Mouse (Mus musculus): ENCODE results near the gene Akap11.
"Not testable (repeated sequence)": the region's sequence is repeated elsewhere in the genome, so short reads cannot be mapped to it uniquely, and the experiment has no call there.

Gene Akap11

DNA sequence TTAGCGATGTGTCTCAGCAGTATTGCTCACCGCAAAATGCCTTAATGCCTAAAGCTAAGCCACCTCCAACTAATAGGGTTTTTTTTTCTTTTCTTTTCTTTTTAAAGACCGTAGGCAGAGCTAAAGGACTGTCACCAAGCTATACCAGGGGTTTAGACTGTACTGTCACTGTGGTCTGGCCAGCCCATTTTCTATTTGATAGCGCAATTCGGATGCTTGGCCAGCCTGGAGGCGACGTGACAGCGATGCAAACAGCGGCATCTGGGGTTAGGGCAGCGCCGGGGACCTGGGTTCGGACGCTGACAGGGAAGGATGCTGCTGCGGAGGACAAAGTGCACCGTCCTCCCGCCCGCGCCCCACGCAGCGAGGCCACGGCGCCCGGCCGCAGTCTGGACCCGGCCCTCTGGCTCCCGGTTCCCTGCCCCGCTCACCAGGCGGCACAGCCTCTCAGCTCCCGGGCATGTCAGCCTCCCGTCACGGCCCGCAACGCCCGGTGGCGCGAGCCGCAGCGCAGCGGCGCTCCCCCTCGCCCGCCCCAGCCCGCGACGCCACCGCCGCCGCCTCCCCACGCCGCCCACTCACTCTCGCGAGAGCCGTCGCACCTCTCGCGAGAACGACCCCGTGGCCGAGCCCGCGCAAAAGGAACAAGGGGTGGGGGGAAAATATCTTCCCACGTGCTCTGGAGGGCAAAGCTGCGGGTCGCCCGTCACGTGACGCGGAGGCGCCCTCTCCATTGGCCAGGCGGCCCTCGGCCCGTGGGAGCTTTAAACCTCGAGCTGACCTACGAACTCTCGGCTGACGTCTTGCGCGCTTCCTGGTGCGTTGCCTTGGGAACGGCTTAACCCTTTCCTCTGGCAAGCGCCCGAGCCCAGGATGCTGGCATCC, at the start of gene Akap11:
Akap11 (minus strand) TSS at position 528 of the 885 bp plus-strand sequence.
- peak; percentile 96 to 99 for DNase-seq

DNA sequence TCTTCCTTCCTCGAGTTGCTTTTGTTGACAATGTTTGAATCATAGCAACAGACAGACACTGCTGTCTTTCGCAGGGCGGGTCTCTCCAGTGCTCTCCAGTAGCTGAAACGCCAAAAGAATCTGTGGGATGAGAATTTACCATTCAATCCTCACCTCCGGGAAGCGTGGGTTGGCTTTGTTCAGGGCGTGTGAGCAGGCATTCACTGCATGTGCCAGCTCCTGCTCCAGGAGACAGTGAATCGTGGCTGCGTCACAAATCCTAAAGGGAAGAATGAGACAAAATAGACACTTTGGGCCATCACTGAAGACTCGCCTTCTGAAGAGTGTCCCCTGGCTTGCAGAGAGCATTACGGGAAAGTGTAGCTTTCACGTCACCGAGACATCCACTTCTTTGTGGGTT, 47.6 kb upstream of the Akap11 start:
- DNase-seq, result no peak

DNA sequence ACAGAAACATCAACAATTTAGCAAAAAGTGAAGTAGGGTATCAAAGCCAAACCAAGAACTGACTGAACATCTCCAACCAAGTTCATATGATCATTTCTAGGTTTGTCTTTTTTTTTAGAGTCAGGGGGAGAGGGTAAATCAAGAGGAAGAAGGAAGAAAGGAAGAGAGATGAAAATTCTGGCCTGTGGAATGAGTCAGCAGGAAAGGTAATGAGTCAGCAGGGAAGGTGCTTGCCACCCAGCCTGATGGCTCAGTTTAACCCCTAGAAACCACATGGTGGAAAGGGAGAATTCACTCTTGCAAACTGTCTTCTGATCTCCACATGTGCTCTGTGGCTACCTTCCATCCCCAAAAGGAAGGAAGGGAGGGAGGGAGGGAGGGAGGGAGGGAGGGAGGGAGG, 46.6 kb upstream of the Akap11 start:
- DNase-seq, result no peak

DNA sequence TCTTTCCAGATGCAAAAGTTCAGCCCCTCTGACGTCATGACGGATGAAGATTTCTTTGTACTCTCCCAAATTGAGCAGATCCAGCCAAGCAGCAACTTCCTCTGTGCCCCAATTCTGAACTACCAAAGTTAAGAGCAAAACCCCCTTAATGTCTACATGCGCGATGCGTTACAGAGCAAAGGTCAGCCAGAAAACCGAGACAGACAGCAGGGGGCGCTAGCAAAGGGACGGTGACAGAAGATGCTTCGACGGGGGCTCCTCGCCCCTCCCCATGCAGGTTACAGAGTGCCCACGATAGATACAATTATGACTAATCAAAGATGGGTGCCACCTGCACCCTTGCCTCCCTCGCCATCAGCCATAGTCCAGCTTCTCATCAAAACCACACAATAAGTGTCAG, 39.3 kb upstream of the Akap11 start:
- DNase-seq, result peak in 1 of 2 experiments; percentile 7

DNA sequence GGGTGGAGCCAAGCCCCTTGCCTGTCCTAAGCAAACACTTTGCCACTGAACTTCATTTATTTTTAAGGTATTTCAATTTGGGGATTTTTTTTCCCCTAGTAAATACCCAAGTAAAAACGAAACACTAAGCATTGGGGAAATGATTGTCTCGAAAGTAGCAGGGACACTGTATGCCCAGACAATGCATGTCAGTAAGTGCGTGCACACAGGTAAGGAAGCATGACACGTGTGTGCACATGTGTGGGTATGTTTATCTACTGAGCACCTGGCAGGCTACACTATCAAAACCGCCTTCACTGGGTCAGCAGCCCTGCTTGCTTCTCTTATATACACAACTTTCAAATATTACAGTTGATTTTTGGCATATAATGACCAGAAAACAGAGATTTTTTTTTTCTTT, 31.8 kb upstream of the Akap11 start:
- no peak for DNase-seq

DNA sequence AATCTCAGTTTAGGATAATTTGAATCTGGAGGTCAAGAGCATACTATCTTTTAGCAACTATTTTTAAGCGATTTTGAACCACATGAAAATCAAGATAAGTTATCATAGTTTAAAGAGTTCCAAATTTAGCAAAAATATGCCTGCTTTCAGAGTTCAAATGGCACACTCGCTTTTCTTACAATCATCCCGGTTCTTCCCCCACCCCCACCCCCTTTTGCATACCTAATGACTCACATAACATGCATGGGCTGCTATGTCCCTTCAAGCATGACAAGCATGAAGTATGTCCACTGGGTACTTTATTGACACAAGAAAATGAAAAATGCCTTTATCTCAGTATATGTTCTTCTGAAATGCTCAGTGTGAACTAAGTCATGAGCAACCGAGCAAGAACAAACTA, 29.8 kb upstream of the Akap11 start:
- no peak for DNase-seq

DNA sequence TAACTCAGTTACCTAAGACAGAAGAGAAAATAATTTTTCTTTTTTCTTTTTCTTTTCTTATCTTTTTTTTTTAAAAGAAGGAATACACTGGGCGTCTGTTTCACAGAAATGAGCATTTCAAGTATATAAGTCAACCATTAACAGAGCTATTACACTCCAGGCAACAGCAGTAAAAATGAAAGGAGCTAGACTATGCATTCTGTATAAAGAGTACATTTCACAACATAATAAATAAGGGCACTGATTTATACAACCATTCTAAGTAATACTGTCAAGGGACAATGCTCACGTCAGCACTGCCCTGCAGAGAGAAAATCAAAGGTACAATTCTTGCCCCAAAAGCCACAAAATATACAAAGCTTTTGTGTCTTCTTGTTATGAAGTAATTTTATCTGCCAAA, 27.7 kb upstream of the Akap11 start:
- no peak for DNase-seq

DNA sequence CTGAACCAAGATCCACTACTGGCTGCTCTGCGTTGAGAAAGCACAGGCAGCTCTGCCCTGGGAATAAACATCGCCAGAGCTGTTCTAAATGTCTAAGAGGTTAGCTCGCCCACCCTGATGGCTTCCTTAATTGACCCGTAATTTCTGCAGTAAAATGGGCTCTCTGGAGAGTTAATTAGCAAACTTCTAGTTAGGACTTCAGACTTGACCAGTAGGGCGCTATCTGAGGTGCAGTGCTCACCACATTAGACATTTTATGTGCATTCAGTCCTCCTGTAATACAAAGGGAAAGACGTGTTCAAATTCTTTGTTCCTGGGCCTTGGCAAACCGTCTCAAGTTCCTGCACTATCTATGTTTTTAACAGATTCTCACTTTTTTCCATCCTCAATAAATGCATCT, 26.6 kb upstream of the Akap11 start:
- no peak for DNase-seq

DNA sequence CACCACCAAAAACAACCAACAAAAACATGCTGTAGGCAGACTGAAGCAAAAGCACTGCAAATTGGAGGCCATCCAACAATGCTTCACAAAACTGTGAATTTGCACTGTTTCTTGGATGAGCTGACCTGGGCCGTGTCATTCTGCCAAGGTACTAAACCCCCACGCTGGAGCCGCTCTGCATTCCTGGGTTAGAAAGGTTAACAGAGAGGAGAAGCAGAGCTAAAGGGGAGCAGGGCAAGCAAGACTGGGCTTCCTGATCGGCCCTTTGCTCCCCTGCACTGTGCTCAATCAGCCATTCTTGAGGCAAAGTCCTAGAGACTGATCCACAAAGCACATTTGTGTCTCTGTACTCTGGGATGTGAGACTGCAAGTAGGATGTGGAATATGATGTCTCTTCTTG, 25.5 kb upstream of the Akap11 start:
- peak; percentile 74 to 86 for DNase-seq

DNA sequence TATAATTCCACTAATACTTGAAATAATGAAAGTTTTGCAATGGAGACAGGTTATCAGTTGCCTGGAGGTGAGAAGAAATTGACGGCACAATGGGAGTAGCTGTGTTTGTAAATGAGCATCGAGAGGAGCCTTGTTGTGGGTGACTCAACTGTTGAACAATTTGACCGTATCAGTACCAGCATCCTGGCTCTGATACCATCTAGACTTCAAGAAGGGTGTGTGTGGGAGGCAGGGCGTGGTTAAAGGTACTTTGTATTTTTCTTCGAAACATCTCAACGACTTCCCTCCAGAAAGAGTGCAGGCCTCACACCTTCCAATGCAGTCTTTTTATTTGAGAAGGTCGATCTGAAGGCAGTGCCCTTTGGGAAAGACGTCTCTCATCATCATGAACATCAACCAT, 22.4 kb upstream of the Akap11 start:
- no peak for DNase-seq

DNA sequence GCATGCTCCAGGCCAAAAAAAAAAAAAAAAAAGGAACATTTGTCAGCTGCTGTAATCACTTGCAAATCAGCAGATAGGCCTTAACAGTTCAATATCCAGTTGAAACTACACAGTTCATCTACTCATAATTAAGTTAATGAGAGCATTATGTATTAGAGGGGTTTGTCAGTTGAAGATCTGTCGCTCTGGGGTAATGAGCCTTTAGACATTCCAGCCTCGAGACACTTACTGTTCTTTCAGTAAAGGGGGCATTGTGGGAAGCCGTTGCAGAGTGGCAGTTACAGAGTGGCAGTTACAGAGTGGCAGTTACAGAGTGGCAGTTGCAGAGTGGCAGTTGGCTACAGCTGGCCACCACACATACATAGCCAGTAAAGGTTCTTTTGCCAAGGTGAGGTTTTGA, 18.2 kb upstream of the Akap11 start:
- not testable (repeated sequence) for DNase-seq

DNA sequence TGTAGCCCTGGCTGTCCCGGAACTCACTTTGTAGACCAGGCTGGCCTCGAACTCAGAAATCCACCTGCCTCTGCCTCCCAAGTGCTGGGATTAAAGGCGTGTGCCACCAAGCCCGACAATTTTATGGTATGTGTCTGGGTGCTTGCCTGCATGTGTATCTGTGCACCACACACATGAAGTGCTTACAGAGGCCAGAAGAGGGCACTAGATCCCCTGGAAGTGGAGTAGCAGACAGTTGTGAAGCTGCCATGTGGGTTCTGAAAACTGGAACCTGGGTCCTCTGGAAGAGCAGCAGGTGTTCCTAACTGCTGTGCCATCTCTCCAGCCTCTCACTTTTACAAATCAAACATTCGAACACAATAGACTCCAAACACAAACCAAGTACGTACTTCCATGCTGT, 17.1 kb upstream of the Akap11 start:
- DNase-seq, result peak in 1 of 2 experiments; percentile 22

DNA sequence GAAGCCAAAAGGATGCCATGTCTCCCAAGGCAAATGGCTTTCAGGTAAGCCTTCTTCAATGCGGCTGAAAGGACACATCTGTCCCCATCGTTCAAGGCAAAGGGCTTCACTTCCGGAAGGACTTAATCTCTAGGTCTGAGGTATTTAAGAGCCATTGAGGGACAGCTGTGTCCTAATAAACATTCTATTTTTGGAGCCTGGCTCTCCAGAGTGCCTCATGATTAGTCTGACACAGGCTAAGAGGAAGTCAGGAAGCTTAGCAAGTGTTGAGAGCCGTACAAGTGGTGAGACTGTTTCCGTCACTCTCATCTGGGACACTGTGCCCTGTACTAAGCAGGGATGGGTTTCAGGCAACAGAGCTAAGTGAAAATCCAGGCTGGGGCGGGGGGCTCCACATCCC, 12.2 kb upstream of the Akap11 start:
- DNase-seq, result no peak

DNA sequence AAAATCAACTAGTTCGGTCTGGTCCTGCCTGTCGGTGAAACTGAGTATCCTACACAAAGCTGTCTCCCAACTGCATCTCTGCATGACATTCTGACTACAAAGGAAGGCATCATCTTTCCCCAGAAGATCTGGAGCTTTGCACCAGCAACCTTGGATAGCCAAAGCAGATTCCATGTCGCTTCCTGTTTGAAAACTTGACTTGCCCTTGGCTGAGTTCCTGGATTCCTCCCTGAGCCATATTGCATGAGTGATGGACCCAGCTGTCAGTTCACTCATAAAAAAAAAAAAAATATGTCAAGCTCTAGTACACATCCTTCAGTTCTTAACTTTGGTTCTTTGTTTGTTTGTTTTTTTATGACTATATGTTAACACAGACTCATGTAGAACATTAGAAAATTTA, 4.7 kb upstream of the Akap11 start:
- DNase-seq, result peak in 1 of 2 experiments; percentile 38

DNA sequence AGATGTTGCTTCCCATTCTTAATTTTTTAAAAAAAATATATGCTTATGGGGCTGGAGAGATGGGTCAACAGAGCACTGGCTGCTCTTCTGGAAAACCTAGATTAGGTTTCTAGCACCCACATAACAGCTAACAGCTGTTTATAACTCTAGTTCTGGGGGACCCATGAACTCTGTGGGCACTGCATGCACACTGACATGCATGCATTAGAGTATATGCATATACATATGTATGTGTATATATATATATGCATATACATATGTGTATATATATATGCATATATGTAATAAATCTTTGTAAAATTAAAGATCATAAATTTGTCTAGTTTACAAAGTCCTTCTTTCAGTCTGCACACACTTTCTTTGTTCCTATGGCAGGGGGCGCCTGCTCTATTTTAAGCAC, 3.2 kb upstream of the Akap11 start:
- no peak for DNase-seq

DNA sequence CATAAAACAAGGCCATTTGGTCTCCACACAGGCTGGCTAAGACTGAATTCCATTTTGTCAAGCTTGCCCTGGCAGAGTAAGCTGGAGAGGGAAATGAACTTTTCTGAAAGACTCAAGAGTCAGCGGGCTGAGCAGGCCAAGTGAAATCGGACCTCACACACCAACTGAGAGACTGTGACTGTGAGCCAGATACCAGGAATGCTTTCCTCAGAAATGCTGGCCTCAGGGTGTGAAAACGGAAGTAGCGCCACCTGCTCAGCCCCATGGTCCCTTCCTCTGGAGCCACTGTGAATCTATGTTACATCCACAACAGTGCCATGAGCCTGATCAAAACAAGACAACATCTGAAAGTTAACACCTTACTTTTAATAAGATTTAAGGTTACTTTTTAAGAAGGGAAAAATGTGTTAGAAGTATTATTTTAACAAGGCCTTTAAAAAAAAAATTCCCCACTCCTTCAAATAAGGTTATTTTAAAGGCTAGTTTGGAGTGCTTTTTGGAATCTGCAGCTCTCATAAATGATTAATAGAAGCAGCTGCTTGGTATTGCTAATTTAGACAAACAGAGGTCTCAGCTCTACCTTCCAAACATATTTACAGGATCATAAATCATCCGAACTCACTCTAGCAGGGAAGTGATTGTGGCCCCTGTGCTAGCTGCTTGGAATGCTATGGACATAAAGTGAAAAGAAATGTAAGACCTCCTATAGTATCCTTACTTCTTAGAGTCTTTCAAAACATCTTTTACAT, 2.1 kb upstream of the Akap11 start:
- DNase-seq, result peak; percentile 60 to 77

DNA sequence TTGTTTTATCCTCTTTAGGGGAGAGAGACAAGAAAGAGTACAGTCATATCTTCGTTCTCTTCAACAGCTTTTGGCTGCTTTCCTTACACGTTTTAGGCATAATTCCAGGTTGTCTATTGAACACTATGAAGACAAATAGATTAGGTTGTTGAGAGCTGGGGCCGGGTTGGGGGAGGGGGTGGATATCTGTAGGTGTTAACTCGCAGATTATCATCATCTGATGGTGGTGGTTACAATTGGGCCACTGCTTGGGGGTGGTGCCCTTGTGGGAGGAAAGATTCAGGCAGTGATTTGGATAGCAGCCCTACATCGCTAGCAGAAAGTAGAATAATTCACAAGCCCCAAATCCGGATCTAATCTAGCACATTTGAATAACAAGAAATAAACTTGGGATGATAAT, 943 bp upstream of the Akap11 start:
- DNase-seq, result peak; percentile 11 to 42

DNA sequence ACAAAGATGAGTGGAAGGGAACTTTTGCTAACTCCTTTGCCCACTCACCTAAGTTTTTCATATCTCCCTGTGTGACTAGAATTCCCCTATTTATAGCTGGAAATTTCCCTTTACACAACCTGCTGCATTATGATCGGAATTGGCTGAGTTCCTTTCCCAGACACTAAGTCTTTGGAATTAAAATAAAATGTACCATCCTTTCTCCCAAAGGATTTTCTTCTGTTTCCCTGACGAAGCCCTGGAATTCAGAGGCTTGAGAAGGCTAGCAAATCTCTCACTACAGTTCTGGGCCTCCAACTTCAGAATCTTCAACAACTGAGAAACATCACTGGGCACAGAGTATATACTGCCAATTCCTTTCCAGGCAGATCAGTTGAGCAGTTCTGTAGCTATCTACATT, 1.2 kb downstream of the Akap11 start:
- DNase-seq, result no peak

DNA sequence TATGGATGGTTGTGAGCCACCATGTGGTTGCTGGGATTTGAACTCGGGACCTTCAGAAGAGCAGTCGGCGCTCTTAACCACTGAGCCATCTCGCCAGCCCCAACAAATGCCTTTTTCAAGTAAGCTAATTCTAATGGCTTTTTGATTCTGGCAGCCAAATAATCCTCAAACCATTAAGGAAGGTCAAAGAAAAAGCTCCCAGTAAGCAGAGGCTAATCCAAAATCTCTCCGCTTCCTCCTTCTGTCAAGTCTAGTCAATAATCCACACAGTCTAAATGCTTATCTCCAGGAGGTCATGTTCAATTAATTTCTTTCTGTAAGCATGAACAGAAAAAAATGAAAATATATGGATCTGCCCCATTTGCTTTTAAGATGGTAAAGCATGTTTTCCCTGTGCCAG, 2.0 kb downstream of the Akap11 start:
- no peak for DNase-seq

DNA sequence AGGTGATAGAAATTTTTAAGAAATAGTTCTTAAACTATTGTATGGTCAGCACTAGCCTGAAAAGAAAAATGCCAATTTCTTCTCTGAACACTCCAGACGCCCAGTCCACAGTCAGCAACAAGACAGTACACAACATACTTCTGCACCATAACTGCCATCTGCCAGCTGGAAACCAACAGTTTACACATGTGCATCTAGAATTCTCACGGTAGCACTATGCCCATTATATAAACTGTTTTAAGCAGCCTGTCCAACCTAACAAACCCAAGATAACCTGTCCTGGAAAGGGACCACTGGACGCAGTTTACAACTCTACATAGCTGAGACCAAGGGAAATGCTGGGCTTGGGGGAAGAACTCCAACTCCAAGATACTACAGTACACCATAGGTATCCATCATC, 2.9 kb downstream of the Akap11 start:
- DNase-seq, result no peak

DNA sequence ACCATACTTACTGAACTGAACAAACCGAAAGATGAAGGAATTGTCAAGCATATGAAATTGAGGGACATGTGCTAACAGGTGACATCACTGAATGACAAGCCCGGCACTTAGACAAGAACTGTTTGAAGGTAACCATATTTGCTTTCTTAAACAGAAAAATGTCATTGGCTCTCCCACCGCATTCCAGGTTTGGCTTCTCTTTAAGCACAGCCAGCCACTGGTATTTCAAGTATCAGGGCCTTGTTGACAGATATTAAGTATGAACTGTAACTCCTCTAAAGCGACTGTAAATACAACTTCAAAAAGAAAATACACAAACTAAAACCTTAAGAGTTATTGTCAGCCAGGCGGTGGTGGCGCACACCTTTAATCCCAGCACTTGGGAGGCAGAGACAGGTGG, 4.3 kb downstream of the Akap11 start:
- no peak for DNase-seq

DNA sequence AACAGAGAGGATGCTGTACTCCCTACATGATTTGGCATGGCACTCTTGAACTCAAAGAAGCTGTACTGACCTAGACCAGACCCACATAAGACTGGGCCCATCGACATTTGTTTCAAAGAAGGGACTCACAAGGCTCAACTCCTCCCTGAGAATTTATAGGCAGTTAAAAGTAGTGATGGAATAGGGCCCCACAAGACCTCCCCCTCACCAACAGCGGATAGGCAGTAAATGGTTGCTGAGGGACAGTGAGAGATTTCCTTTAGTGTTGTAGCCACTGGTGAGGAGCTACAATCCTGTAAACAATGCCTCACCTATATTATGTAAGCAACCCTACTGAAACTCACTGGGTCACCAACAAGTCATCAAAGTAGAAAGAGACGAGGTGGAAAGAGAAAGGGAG, 6.4 kb downstream of the Akap11 start:
- DNase-seq, result no peak

DNA sequence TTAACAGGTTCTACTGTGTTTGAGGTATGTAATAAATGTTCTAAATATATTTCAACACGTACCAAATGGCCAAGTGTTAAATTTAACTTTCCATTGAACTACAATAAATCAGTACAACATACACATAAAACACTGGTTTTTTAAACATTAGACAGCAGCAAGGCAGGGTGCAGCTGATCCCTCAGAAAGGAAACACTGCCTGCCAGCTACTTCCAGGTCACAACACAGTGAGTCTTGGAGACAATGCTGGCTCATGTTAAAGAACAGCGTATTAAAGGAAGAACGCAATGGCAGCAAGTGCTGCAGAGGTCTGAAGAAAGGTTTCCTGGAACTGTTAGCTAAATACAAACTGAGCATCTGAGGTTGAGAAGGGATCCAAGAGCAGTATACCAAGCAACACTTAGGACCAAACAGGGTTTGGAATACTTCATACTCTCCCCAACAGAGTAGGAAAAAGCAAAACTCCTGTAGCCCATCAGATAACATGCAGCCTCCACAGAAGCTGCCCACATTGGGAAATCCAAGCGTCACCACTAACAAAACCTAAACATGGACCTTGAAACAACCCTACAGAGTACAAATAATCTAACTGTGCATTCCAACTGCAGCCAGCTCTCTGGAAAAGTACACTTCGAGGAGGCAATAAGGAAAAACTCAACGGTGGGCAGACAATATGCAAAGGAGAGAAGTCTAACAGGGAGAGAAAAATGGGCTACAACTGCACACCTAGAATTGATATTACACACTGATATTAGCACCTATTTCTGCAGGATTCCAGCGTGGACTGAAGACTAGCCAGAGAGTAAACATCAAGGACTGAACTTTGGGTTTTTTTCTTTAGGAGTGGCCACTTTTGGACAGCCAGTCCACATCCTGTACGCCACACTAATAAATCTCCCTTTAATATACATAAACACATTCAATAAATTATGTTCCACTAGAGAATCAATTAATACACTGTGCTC, 7.9 kb downstream of the Akap11 start:
- peak in 1 of 2 experiments; percentile 48 for DNase-seq

All from kidney, postnatal 25 days (tissue).